Mouse (Mus musculus): ENCODE measurements around the gene Hs3st4.

Hs3st4 gene

GRCm38 (mm10) chr7:124136133-124136532, 153.5 kb downstream of the Hs3st4 start:
- DNase-seq (ENCODE audit: low spot score) = no peak

- no peak for DNase-seq (ENCODE audit: low spot score)
Observed at GRCm38 (mm10) chr7:124141229-124141628, 158.6 kb downstream of the Hs3st4 start.

- no peak for DNase-seq (ENCODE audit: low spot score)
Observed at GRCm38 (mm10) chr7:124150901-124151300, 168.2 kb downstream of the Hs3st4 start.

GRCm38 (mm10) chr7:124163301-124163700, 180.6 kb downstream of the Hs3st4 start:
- no peak for DNase-seq (ENCODE audit: low spot score)

GRCm38 (mm10) chr7:124166229-124166628, 183.6 kb downstream of the Hs3st4 start:
- DNase-seq (ENCODE audit: low spot score) = no peak

- DNase-seq (ENCODE audit: low spot score) = no peak
Observed at GRCm38 (mm10) chr7:124168796-124169195, 186.1 kb downstream of the Hs3st4 start.

- DNase-seq (ENCODE audit: low spot score) = no peak
Observed at GRCm38 (mm10) chr7:124170001-124170400, 187.3 kb downstream of the Hs3st4 start.

GRCm38 (mm10) chr7:124171992-124172391, 189.3 kb downstream of the Hs3st4 start:
- peak; percentile 11 for DNase-seq (ENCODE audit: low spot score)

- no peak for DNase-seq (ENCODE audit: low spot score)
Observed at GRCm38 (mm10) chr7:124180926-124181325, 198.3 kb downstream of the Hs3st4 start.

GRCm38 (mm10) chr7:124184693-124185092, 202.0 kb downstream of the Hs3st4 start:
- DNase-seq (ENCODE audit: low spot score) = no peak

- peak; percentile 10 for DNase-seq (ENCODE audit: low spot score)
Observed at GRCm38 (mm10) chr7:124198811-124199570, 216.3 kb downstream of the Hs3st4 start.

GRCm38 (mm10) chr7:124216921-124217320, 234.3 kb downstream of the Hs3st4 start:
- no peak for DNase-seq (ENCODE audit: low spot score)

GRCm38 (mm10) chr7:124220556-124220955, 237.9 kb downstream of the Hs3st4 start:
- DNase-seq (ENCODE audit: low spot score) = no peak

GRCm38 (mm10) chr7:124237896-124238670, 255.4 kb downstream of the Hs3st4 start:
- peak; percentile 23 for DNase-seq (ENCODE audit: low spot score)

GRCm38 (mm10) chr7:124239903-124240647, 257.4 kb downstream of the Hs3st4 start:
- no peak for DNase-seq (ENCODE audit: low spot score)

- no peak for DNase-seq (ENCODE audit: low spot score)
Observed at GRCm38 (mm10) chr7:124249838-124250237, 267.2 kb downstream of the Hs3st4 start.

- no peak for DNase-seq (ENCODE audit: low spot score)
Observed at GRCm38 (mm10) chr7:124250566-124250965, 267.9 kb downstream of the Hs3st4 start.

- DNase-seq (ENCODE audit: low spot score) = no peak
Observed at GRCm38 (mm10) chr7:124258419-124258818, 275.8 kb downstream of the Hs3st4 start.

- no peak for DNase-seq (ENCODE audit: low spot score)
Observed at GRCm38 (mm10) chr7:124270734-124271133, 288.1 kb downstream of the Hs3st4 start.

GRCm38 (mm10) chr7:124289873-124290272, 307.2 kb downstream of the Hs3st4 start:
- DNase-seq (ENCODE audit: low spot score) = no peak

- DNase-seq (ENCODE audit: low spot score) = peak; percentile 33
Observed at GRCm38 (mm10) chr7:124319451-124319850, 336.8 kb downstream of the Hs3st4 start.

- DNase-seq (ENCODE audit: low spot score) = no peak
Observed at GRCm38 (mm10) chr7:124335635-124336034, 353.0 kb downstream of the Hs3st4 start.

- no peak for DNase-seq (ENCODE audit: low spot score)
Observed at GRCm38 (mm10) chr7:124341510-124341909, 358.8 kb downstream of the Hs3st4 start.
